Mouse (Mus musculus) lung, embryonic 16.5 days (tissue): ENCODE measurements at regions not wholly inside any gene's neighbourhood (a gene's known extent, or its start where the extent isn't known, plus 50 kb on each side); places are given as distances from the start of the nearest gene placed in this dataset.

ENCODE experiments used
- ATAC-seq: fragments of 200-750 bp; cut with Nextera tagmentation; 2 replicates; pipeline ENCODE4 v1.8.0; 2017; ENCODE audit warnings: low read depth, mild to moderate bottlenecking, moderate library complexity
- H3K27ac ChIP-seq: fragments of 300-500 bp; sonication (generic); 2 replicates; pipeline ENCODE4 v1.5.1; 2014; ENCODE audit warnings: mild to moderate bottlenecking, control low read depth, low read length
- H3K27me3 ChIP-seq: fragments of 300-500 bp; sonication (generic); 2 replicates; pipeline ENCODE4 v1.6.1; 2014; ENCODE audit warnings: low read depth, low read length, mixed read lengths; ENCODE audit not compliant: control insufficient read depth, insufficient read depth
- H3K36me3 ChIP-seq: fragments of 300-500 bp; sonication (generic); 2 replicates; pipeline ENCODE4 v1.6.1; 2014; ENCODE audit warnings: low read length; ENCODE audit not compliant: control insufficient read depth, insufficient read depth
- H3K4me1 ChIP-seq: fragments of 300-500 bp; sonication (generic); replicated peaks from 2 replicates; pipeline ENCODE4 v1.6.1; 2014; ENCODE audit warnings: low read length, mixed read lengths; ENCODE audit not compliant: control insufficient read depth, insufficient read depth
- H3K4me2 ChIP-seq: fragments of 300-500 bp; sonication (generic); 2 replicates; pipeline ENCODE4 v1.6.1; 2014; ENCODE audit warnings: low read depth, low read length, control low read depth
- H3K4me3 ChIP-seq: fragments of 300-500 bp; sonication (generic); 2 replicates; pipeline ENCODE4 v1.5.1; 2014; ENCODE audit warnings: mild to moderate bottlenecking, low read length, control low read depth
- H3K9ac ChIP-seq: fragments of 300-500 bp; sonication (generic); 2 replicates; pipeline ENCODE4 v1.6.1; 2014; ENCODE audit warnings: low read length, control low read depth
- H3K9me3 ChIP-seq: fragments of 300-500 bp; sonication (generic); 2 replicates; pipeline ENCODE4 v1.6.1; 2016; ENCODE audit warnings: low read length; ENCODE audit not compliant: control insufficient read depth
- WGBS: fragments of 180-500 bp; shearing (Covaris S2); extraction: QIAGEN DNeasy Blood & Tissue Kit; methylation state at CpG from one replicate; pipeline ENCODE4 v1.1.7; 2014; 5-methylcytosine and 5-hydroxymethylcytosine counted together

- no peak overlapping the region for H3K4me3 ChIP-seq
- 75% methylated on average over 2 of the region's 2 CpGs for WGBS
- H3K27me3 ChIP-seq: no peaks in the 10 kb centered on the region
- no peaks in the 10 kb centered on the region for H3K4me1 ChIP-seq
- H3K36me3 ChIP-seq: no peaks in the 10 kb centered on the region
- no peak for ATAC-seq
- H3K4me2 ChIP-seq: no peak overlapping the region
- H3K9me3 ChIP-seq: peaks cover 3% of the 10 kb centered on the region
- H3K9ac ChIP-seq: no peak overlapping the region
- H3K27ac ChIP-seq: no peak overlapping the region
Observed at GRCm38 (mm10) chr4:114748131-114748530, 73.4 kb upstream of the Gm12830 start.

- Histone ChIP-seq H3K27ac (no peak overlapping the region), H3K27me3 (no peaks in the 10 kb centered on the region), H3K36me3 (no peaks in the 10 kb centered on the region), H3K4me3 (no peak overlapping the region), H3K9me3 (no peaks in the 10 kb centered on the region), H3K4me1 (no peaks in the 10 kb centered on the region), H3K9ac (no peak overlapping the region), H3K4me2 (no peak overlapping the region)
- no peak for ATAC-seq
Observed at GRCm38 (mm10) chr4:114759837-114760236, 61.7 kb upstream of the Gm12830 start.

- H3K27me3 ChIP-seq: no peaks in the 10 kb centered on the region
- no peak overlapping the region for H3K4me2 ChIP-seq
- no peak overlapping the region for H3K4me3 ChIP-seq
- no peak overlapping the region for H3K27ac ChIP-seq
- whole genome bisulfite sequencing: 67% methylated on average over 22 of the region's 22 CpGs
- H3K36me3 ChIP-seq: no peaks in the 10 kb centered on the region
- H3K9ac ChIP-seq: no peak overlapping the region
- H3K9me3 ChIP-seq: no peaks in the 10 kb centered on the region
- H3K4me1 ChIP-seq: no peaks in the 10 kb centered on the region
- no peak for ATAC-seq
Observed at GRCm38 (mm10) chr4:114766643-114767393, 54.7 kb upstream of the Gm12830 start.
